Mouse (Mus musculus) ES-Bruce4 (cell line): ENCODE data around the gene Fcmr. TPM values are rescaled to one million over a fixed set of nuclear protein-coding genes. Genes with fewer than 3 reads are reported as not detected.

Experiments used
- H3K27ac ChIP-seq: 2 replicates; pipeline ENCODE4 v1.5.1; 2012; ENCODE audit warnings: low read length, inconsistent platforms; ENCODE audit not compliant: insufficient read depth
- H3K27me3 ChIP-seq: 2 replicates; pipeline ENCODE4 v1.6.1; 2012; ENCODE audit warnings: mild to moderate bottlenecking, low read length, inconsistent platforms; ENCODE audit not compliant: control insufficient read depth, poor library complexity, insufficient read depth, severe bottlenecking
- H3K36me3 ChIP-seq: 2 replicates; pipeline ENCODE4 v1.6.1; 2012; ENCODE audit warnings: inconsistent platforms, mild to moderate bottlenecking, low read length, moderate library complexity; ENCODE audit not compliant: control insufficient read depth, poor library complexity, insufficient read depth, severe bottlenecking
- H3K4me1 ChIP-seq: one replicate; pipeline ENCODE4 v1.8.1; 2011; ENCODE audit warnings: low read length; ENCODE audit not compliant: control insufficient read depth, insufficient read depth
- H3K4me3 ChIP-seq: 2 replicates; pipeline ENCODE4 v1.5.1; 2011; ENCODE audit warnings: low read depth, mild to moderate bottlenecking, low read length
- H3K9ac ChIP-seq: 2 replicates; pipeline ENCODE4 v1.6.1; 2012; ENCODE audit warnings: low read depth, mild to moderate bottlenecking, inconsistent platforms; ENCODE audit not compliant: poor library complexity, severe bottlenecking
- H3K9me3 ChIP-seq: replicated peaks from 2 replicates; pipeline ENCODE4 v1.6.1; 2012; ENCODE audit warnings: mild to moderate bottlenecking, low read length, inconsistent platforms; ENCODE audit not compliant: control insufficient read depth, poor library complexity, insufficient read depth, severe bottlenecking
- CTCF ChIP-seq: IDR thresholded peaks from one replicate; pipeline ENCODE4 v1.8.1; 2011; ENCODE audit warnings: low read depth, low read length
- EP300 ChIP-seq: IDR thresholded peaks from 2 replicates; pipeline ENCODE4 v1.6.1; 2011; ENCODE audit warnings: low read depth, low read length; ENCODE audit not compliant: insufficient read depth
- POLR2A ChIP-seq: IDR thresholded peaks from one replicate; pipeline ENCODE4 v1.8.1; 2011; ENCODE audit warnings: low read length; ENCODE audit not compliant: insufficient read depth
- polyA plus RNA-seq: library from polyadenylated mRNA; stranded (reverse); fragments of >200 nt; gene quantifications from 2 replicates; pipeline ENCODE4 v1.2.4, GENCODE M21; 2011; ENCODE audit warnings: low read depth; ENCODE audit not compliant: missing spikeins, insufficient read depth, insufficient read length

The Fcmr gene
- polyA plus RNA-seq, 1 experiment = not detected

GRCm38 (mm10) chr1:130828656-130829055 lies 36.8 kb upstream of the Fcmr start:
- H3K27me3 ChIP-seq = no peaks in the 10 kb centered on the region
- TF ChIP-seq CTCF (no peak), POLR2A (no peak), EP300 (no peak)
- no peaks in the 10 kb centered on the region for H3K4me1 ChIP-seq
- H3K27ac ChIP-seq = no peak overlapping the region
- H3K4me3 ChIP-seq = no peak overlapping the region
- H3K9me3 ChIP-seq = 0 out of 2 replicates have a peak, but pooled peaks cover 5% of the 10 kb centered on the region
- H3K9ac ChIP-seq = no peak overlapping the region
- no peaks in the 10 kb centered on the region for H3K36me3 ChIP-seq

- no peaks in the 10 kb centered on the region for H3K36me3 ChIP-seq
- TF ChIP-seq CTCF = no peak
- TF ChIP-seq POLR2A = no peak
- no peak for TF ChIP-seq EP300
- H3K4me1 ChIP-seq = no peaks in the 10 kb centered on the region
- H3K4me3 ChIP-seq = no peak overlapping the region
- no peak overlapping the region for H3K27ac ChIP-seq
- 0 out of 2 replicates have a peak, but pooled peaks cover 5% of the 10 kb centered on the region for H3K9me3 ChIP-seq
- H3K27me3 ChIP-seq = no peaks in the 10 kb centered on the region
- no peak overlapping the region for H3K9ac ChIP-seq
Measured at GRCm38 (mm10) chr1:130829906-130830830, 35.3 kb upstream of the Fcmr start.

DNA sequence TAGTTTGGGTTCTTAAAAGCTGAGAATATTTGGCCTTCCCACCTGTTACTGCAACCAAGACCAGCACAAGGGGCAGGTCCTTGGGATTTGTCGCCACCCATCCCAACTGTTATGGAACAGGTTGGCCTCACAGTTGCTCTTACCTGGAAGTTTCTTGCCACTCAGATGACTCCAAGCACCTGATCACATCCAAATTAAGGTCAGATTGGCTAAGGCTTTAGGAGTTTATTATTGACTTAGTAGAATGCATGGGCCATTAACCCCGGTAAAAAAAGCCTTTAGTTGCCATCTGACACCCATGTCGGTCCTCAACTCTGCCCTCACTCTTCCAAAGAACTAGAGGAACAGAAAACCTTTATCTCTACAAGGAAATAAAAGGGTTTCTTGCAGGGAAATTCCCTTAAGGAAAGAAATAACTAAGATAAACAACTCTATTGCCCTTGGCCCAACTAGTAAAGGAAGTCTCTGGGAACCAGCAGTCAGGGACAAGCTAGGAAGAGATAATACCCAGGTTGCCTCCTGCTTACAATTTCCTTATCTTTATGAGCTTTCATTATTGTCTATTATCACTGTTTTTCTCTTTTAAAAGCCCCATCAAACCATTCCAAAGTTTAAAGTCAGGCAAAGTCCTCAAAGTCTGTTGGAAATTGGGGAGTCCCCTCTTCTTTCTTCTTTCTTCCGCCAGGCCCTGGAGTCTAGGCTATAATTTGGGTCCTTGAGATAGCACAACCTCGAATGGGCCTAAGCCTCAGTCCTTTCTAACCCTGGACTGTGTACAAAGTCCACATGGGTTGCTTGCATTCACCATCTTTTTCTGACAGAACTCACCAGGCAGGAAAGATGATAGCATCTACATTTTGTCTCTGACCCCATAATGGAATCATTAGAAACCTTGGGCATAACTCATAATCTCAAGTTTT lies 33.0 kb upstream of the Fcmr start:
- H3K9me3 ChIP-seq = no peaks in the 10 kb centered on the region
- H3K4me3 ChIP-seq = no peak overlapping the region
- H3K36me3 ChIP-seq = no peaks in the 10 kb centered on the region
- H3K9ac ChIP-seq = no peak overlapping the region
- TF ChIP-seq EP300 (no peak), CTCF (no peak), POLR2A (no peak)
- H3K27ac ChIP-seq = no peak overlapping the region
- H3K4me1 ChIP-seq = no peaks in the 10 kb centered on the region
- H3K27me3 ChIP-seq = no peaks in the 10 kb centered on the region

- Histone ChIP-seq H3K4me3 (no peak overlapping the region), H3K27ac (no peak overlapping the region), H3K36me3 (no peaks in the 10 kb centered on the region), H3K9me3 (no peaks in the 10 kb centered on the region; the same call in 1 of the 2 replicates), H3K4me1 (no peaks in the 10 kb centered on the region), H3K27me3 (no peaks in the 10 kb centered on the region), H3K9ac (no peak overlapping the region)
- TF ChIP-seq CTCF (no peak), POLR2A (no peak), EP300 (no peak)
Measured at GRCm38 (mm10) chr1:130835161-130835936, 30.1 kb upstream of the Fcmr start.

DNA sequence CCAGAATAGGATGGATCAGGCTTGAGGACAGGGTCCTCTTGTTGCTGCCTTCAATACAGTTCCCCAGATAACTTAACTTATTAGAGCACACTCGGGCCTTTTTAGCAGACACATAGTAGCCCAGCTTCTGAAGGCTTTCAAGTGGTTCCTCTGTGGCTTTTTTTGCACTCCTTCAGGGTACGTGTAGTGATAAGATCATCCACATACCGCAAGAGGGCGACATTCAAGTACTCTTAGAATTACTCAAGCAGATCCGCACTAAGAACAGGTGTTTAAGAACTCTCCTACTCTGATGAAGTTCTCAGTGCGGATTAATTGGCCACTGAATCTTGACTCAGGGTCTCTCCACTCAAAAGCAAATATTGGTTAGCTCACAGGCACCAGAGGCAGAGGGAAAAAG lies 27.2 kb upstream of the Fcmr start:
- Histone ChIP-seq H3K27ac (no peak overlapping the region), H3K9ac (no peak overlapping the region), H3K4me3 (no peak overlapping the region), H3K27me3 (no peaks in the 10 kb centered on the region), H3K36me3 (no peaks in the 10 kb centered on the region), H3K4me1 (no peaks in the 10 kb centered on the region), H3K9me3 (no peaks in the 10 kb centered on the region; the same call in 1 of the 2 replicates)
- TF ChIP-seq EP300 = no peak
- no peak for TF ChIP-seq POLR2A
- TF ChIP-seq CTCF = no peak
